Mouse (Mus musculus): Measurements from ENCODE around the gene Ubac1. TPM values are rescaled to one million over a fixed set of nuclear protein-coding genes. Genes with fewer than 3 reads are reported as not detected.

Gene Ubac1
- polyA plus RNA-seq, 1 experiment from 2014 or later = 66.3 TPM

DNA sequence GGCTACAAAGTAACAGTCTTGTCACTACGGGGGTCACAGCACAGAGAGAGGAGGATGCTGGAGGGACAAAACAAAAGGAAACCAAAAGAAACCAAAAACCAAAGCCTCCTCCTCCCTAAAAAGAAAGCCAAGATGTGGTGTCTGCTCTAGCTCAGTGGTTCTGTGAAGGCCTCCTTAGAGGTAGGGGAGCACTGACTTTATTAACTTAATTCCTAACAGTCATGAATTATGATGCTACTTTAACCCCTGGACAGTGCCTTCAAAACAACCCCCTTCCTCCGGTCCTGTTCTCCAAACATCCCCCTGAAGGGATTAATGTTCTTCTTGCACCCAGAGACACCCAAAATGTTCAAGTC lies 34.2 kb upstream of the Ubac1 start:
- Histone ChIP-seq H3K4me3 (ENCODE audit: low read length) (no peak overlapping the region), H3K27me3 (ENCODE audit: control insufficient read depth, insufficient read depth, low read depth, low read length) (no peaks in the 10 kb centered on the region), H3K36me3 (ENCODE audit: control insufficient read depth, insufficient read depth, low read length) (no peaks in the 10 kb centered on the region), H3K27ac (ENCODE audit: low read length) (no peak overlapping the region), H3K4me1 (replicated peaks; ENCODE audit: control insufficient read depth, insufficient read depth, low read length) (no peaks in the 10 kb centered on the region), H3K4me2 (ENCODE audit: low read depth, low read length) (no peak overlapping the region), H3K9me3 (ENCODE audit: control insufficient read depth, low read length) (no peaks in the 10 kb centered on the region), H3K9ac (ENCODE audit: low read length) (no peak overlapping the region)
- WGBS = 43% methylated on average over 2 of the region's 2 CpGs
- ATAC-seq (ENCODE audit: low read depth) = no peak

GRCm38 (mm10) chr2:26055046-26055746 lies 33.6 kb upstream of the Ubac1 start:
- H3K36me3 ChIP-seq (ENCODE audit: control insufficient read depth, insufficient read depth, low read length) = no peaks in the 10 kb centered on the region
- H3K9ac ChIP-seq (ENCODE audit: low read length) = no peak overlapping the region
- no peaks in the 10 kb centered on the region for H3K4me1 ChIP-seq (replicated peaks; ENCODE audit: control insufficient read depth, insufficient read depth, low read length)
- H3K27me3 ChIP-seq (ENCODE audit: control insufficient read depth, insufficient read depth, low read depth, low read length) = no peaks in the 10 kb centered on the region
- no peak overlapping the region for H3K4me2 ChIP-seq (ENCODE audit: low read depth, low read length)
- H3K27ac ChIP-seq (ENCODE audit: low read length) = no peak overlapping the region
- H3K9me3 ChIP-seq (ENCODE audit: control insufficient read depth, low read length) = no peaks in the 10 kb centered on the region
- 42% methylated on average over 8 of the region's 8 CpGs for WGBS
- no peak overlapping the region for H3K4me3 ChIP-seq (ENCODE audit: low read length)
- ATAC-seq (ENCODE audit: low read depth) = peak; percentile 84; the same call in 1 of the 2 replicates

DNA sequence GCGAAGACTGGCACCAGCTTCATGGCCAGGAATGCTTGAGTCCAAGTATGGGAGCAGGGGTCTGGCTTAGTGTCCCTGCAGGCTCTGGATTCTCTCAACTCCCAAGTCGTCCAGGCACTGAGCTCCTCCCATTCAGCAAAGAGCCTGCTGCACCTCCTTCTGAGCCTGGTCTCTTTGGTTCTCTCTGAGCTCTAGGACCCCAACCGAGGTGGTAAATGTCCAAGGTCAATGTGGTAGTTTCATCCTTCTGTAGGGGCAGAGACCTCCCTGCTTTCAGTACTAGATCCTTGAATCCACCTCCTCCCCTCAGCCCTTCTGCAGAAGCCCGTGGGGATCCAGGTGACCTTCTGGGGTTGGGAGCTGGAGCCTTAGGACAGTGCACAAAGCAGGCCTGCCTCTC lies 31.3 kb upstream of the Ubac1 start:
- ATAC-seq (ENCODE audit: low read depth) = no peak
- H3K27me3 ChIP-seq (ENCODE audit: control insufficient read depth, insufficient read depth, low read depth, low read length) = no peaks in the 10 kb centered on the region

DNA sequence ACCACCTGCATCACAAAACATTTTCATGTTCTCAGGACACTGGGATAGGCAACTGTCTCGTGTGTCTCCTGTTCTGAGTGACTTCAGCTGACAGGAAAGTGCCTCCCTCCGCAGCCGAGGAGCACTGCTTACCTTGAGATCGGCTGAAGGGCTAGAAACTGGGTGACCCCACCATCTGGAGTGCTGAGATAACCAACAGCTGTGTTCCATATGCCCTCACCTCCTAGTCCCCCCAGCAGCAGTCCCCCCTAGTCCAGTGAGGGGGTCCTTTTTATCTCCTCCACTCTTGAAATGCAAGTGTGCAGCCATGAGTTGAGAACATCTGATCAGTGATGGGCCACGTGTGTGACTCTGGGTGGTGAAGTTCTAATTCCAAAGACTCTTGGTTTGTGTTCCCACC lies 27.3 kb upstream of the Ubac1 start:
- ATAC-seq (ENCODE audit: low read depth) = no peak
- H3K4me1 ChIP-seq (replicated peaks; ENCODE audit: control insufficient read depth, insufficient read depth, low read length) = no peaks in the 10 kb centered on the region
- no peak overlapping the region for H3K4me2 ChIP-seq (ENCODE audit: low read depth, low read length)
- no peaks in the 10 kb centered on the region for H3K9me3 ChIP-seq (ENCODE audit: control insufficient read depth, low read length)
- H3K4me3 ChIP-seq (ENCODE audit: low read length) = no peak overlapping the region
- 26% methylated on average over 5 of the region's 5 CpGs for WGBS
- no peak overlapping the region for H3K9ac ChIP-seq (ENCODE audit: low read length)
- H3K36me3 ChIP-seq (ENCODE audit: control insufficient read depth, insufficient read depth, low read length) = no peaks in the 10 kb centered on the region
- no peak overlapping the region for H3K27ac ChIP-seq (ENCODE audit: low read length)
- no peaks in the 10 kb centered on the region for H3K27me3 ChIP-seq (ENCODE audit: control insufficient read depth, insufficient read depth, low read depth, low read length)

More for the DNA sequence above, 31.3 kb upstream of the Ubac1 start:
- Histone ChIP-seq H3K36me3 (ENCODE audit: control insufficient read depth, insufficient read depth, low read length) (no peaks in the 10 kb centered on the region), H3K9me3 (ENCODE audit: control insufficient read depth, low read length) (no peaks in the 10 kb centered on the region), H3K4me3 (ENCODE audit: low read length) (no peak overlapping the region), H3K9ac (ENCODE audit: low read length) (no peak overlapping the region), H3K4me1 (replicated peaks; ENCODE audit: control insufficient read depth, insufficient read depth, low read length) (no peaks in the 10 kb centered on the region), H3K27ac (ENCODE audit: low read length) (no peak overlapping the region), H3K4me2 (ENCODE audit: low read depth, low read length) (no peak overlapping the region)
- WGBS = 19% methylated on average over 4 of the region's 4 CpGs

GRCm38 (mm10) chr2:26044216-26044615 lies 22.7 kb upstream of the Ubac1 start:
- Histone ChIP-seq H3K27ac (ENCODE audit: low read length) (no peak overlapping the region), H3K27me3 (ENCODE audit: control insufficient read depth, insufficient read depth, low read depth, low read length) (no peaks in the 10 kb centered on the region), H3K4me1 (replicated peaks; ENCODE audit: control insufficient read depth, insufficient read depth, low read length) (peaks cover 8% of the 10 kb centered on the region), H3K9ac (ENCODE audit: low read length) (no peak overlapping the region), H3K36me3 (ENCODE audit: control insufficient read depth, insufficient read depth, low read length) (no peaks in the 10 kb centered on the region), H3K4me3 (ENCODE audit: low read length) (no peak overlapping the region), H3K4me2 (ENCODE audit: low read depth, low read length) (no peak overlapping the region), H3K9me3 (ENCODE audit: control insufficient read depth, low read length) (no peaks in the 10 kb centered on the region)
- no peak for ATAC-seq (ENCODE audit: low read depth)
- 72% methylated on average over 9 of the region's 9 CpGs for WGBS

DNA sequence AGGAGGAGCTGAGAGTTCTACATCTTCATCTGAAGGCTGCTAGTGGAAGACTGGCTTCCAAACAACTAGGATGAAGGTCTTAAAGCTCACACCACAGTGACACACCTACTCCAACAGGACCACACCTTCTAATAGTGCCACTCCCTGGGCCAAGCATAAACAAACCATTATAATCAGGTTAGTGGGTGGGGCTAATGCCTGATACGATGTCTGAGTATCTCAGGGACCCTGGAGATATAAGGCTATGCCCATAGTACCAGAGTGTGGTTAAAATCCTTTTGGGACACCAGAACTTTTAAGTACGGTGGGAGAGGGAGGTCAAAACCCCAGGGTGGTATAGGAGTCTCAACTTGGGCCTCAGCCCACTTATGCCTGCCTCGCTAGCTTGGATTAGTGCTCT lies 21.1 kb upstream of the Ubac1 start:
- WGBS = 79% methylated on average over 3 of the region's 3 CpGs
- Histone ChIP-seq H3K4me1 (replicated peaks; ENCODE audit: control insufficient read depth, insufficient read depth, low read length) (peaks cover 8% of the 10 kb centered on the region), H3K9ac (ENCODE audit: low read length) (no peak overlapping the region), H3K27ac (ENCODE audit: low read length) (no peak overlapping the region), H3K27me3 (ENCODE audit: control insufficient read depth, insufficient read depth, low read depth, low read length) (no peaks in the 10 kb centered on the region), H3K4me2 (ENCODE audit: low read depth, low read length) (no peak overlapping the region), H3K9me3 (ENCODE audit: control insufficient read depth, low read length) (no peaks in the 10 kb centered on the region), H3K36me3 (ENCODE audit: control insufficient read depth, insufficient read depth, low read length) (no peaks in the 10 kb centered on the region), H3K4me3 (ENCODE audit: low read length) (no peak overlapping the region)
- ATAC-seq (ENCODE audit: low read depth) = no peak

GRCm38 (mm10) chr2:26041163-26041810 lies 19.7 kb upstream of the Ubac1 start:
- Histone ChIP-seq H3K4me3 (ENCODE audit: low read length) (no peak overlapping the region), H3K27ac (ENCODE audit: low read length) (no peak overlapping the region), H3K27me3 (ENCODE audit: control insufficient read depth, insufficient read depth, low read depth, low read length) (no peaks in the 10 kb centered on the region), H3K36me3 (ENCODE audit: control insufficient read depth, insufficient read depth, low read length) (no peaks in the 10 kb centered on the region), H3K4me1 (replicated peaks; ENCODE audit: control insufficient read depth, insufficient read depth, low read length) (peaks cover 8% of the 10 kb centered on the region), H3K9ac (ENCODE audit: low read length) (no peak overlapping the region; the same call in 1 of the 2 replicates), H3K4me2 (ENCODE audit: low read depth, low read length) (no peak overlapping the region), H3K9me3 (ENCODE audit: control insufficient read depth, low read length) (no peaks in the 10 kb centered on the region)
- peak; percentile 67 for ATAC-seq (ENCODE audit: low read depth)
- 36% methylated on average over 14 of the region's 14 CpGs for WGBS

- Histone ChIP-seq H3K27me3 (ENCODE audit: control insufficient read depth, insufficient read depth, low read depth, low read length) (no peaks in the 10 kb centered on the region), H3K9me3 (ENCODE audit: control insufficient read depth, low read length) (no peaks in the 10 kb centered on the region), H3K4me2 (ENCODE audit: low read depth, low read length) (no peak overlapping the region), H3K4me3 (ENCODE audit: low read length) (no peak overlapping the region), H3K4me1 (replicated peaks; ENCODE audit: control insufficient read depth, insufficient read depth, low read length) (peaks cover 8% of the 10 kb centered on the region), H3K27ac (ENCODE audit: low read length) (no peak overlapping the region), H3K36me3 (ENCODE audit: control insufficient read depth, insufficient read depth, low read length) (no peaks in the 10 kb centered on the region), H3K9ac (ENCODE audit: low read length) (no peak overlapping the region)
- 34% methylated on average over 14 of the region's 14 CpGs for WGBS
- ATAC-seq (ENCODE audit: low read depth) = no peak
These were observed 18.4 kb upstream of the Ubac1 start for GRCm38 (mm10) chr2:26039951-26040350.

DNA sequence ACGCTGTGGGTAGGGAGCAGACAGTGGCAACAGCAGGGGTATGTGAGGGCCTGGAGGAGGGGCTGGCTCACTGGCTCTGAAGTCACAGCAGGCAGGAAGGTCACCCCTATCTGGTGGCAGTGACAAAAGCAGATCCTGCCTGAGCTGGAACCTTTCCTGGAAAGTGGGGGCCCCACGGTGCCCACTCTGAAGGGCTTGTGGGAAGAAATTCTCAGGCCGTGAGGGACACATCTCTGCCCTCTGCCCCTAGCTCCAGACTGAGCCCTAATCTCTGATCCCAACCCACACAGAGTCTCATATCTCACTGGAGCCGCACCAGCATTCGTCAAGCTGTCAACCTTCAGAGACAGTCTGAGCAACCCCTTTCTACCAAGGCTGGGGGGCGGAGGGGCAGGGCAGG lies 15.8 kb upstream of the Ubac1 start:
- no peak overlapping the region for H3K4me3 ChIP-seq (ENCODE audit: low read length)
- ATAC-seq (ENCODE audit: low read depth) = no peak
- no peak overlapping the region for H3K4me2 ChIP-seq (ENCODE audit: low read depth, low read length)
- no peaks in the 10 kb centered on the region for H3K36me3 ChIP-seq (ENCODE audit: control insufficient read depth, insufficient read depth, low read length)
- H3K9me3 ChIP-seq (ENCODE audit: control insufficient read depth, low read length) = no peaks in the 10 kb centered on the region
- WGBS = 20% methylated on average over 6 of the region's 6 CpGs
- no peak overlapping the region for H3K9ac ChIP-seq (ENCODE audit: low read length)
- no peak overlapping the region for H3K27ac ChIP-seq (ENCODE audit: low read length)
- no peaks in the 10 kb centered on the region for H3K27me3 ChIP-seq (ENCODE audit: control insufficient read depth, insufficient read depth, low read depth, low read length)
- peaks cover 8% of the 10 kb centered on the region for H3K4me1 ChIP-seq (replicated peaks; ENCODE audit: control insufficient read depth, insufficient read depth, low read length)
